Mouse (Mus musculus): Measurements from ENCODE around the gene Cpm.

DNA sequence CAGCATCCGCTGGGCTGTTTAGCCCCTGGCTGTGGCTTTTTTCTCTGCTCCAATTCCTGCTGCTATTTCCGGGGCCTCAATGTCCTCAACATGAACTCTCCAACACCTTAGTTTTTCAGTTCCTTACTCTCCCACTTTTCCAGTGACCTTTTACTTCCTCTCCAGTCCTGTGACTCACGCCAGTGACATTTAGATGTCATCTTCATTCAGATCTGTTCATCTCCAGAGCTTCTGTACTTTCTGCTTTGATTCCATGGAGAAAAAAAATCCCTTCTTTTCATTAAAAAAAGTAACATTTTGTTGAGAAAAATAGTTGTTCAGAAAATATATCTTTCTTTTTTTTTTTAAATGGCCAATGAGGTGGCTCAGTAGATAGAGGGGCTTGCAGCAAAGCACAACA is 5.1 kb upstream of the Cpm start:
- TF ChIP-seq CTCF (IDR thresholded peaks at IDR 0.05; ENCODE audit: borderline replicate concordance, insufficient read depth, low read depth, low read length) (no peak), POLR2A (IDR thresholded peaks at IDR 0.05; ENCODE audit: borderline replicate concordance, insufficient read depth, low read length) (no peak)

Data from cerebellum, adult 2 months (tissue).